Mouse (Mus musculus): ENCODE measurements around the gene Krt7. TPM values are rescaled to one million over a fixed set of nuclear protein-coding genes. Genes with fewer than 3 reads are reported as not detected.

The Krt7 gene
- total RNA-seq (2017): 3.0 to 8.2 TPM (median 4.9 TPM) in 3 replicates

GRCm38 (mm10) chr15:101410775-101411174 is at the start of gene Krt7:
Gene Krt7 (plus strand): TSS chr15:101411043.
- ATAC-seq (replicated peaks; ENCODE audit: insufficient number of reproducible peaks, low FRiP score, low TSS enrichment, poor library complexity, severe bottlenecking): peak; percentile 53; the same call in 1 of the 2 replicates

DNA sequence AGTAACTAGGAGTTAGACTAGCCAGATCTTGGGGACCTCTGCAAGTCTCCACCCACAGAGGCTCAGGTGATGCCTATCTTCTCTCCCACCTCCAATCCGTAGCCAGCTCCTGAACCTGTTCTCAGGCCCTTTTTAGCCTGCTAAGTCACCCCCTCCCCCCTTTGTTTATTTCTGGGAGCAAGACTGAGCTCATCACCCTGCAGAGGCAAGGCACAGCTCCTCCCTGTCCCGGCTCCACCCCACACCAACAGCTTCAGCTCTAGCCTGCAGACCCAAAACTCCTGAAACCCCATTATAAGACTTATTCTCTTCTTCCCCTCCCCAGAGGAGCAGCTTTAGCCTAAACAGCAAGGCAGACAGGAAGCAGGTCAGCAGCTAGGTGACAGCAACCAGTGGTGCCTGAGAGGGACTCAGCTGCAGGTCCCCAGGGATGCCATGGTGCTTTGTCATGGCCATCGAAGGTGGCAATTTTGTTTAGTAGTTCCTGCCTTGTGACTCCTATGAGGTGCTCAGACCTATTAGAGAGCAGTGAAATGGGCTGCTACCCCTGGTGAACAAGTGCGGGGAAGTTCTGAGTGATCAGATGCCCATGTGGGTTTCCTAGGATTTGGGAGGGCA is 48.3 kb upstream of the Krt7 start:
- ATAC-seq (replicated peaks; ENCODE audit: insufficient number of reproducible peaks, low FRiP score, low TSS enrichment, poor library complexity, severe bottlenecking): no peak

GRCm38 (mm10) chr15:101363933-101364332 is 46.9 kb upstream of the Krt7 start:
- ATAC-seq (replicated peaks; ENCODE audit: insufficient number of reproducible peaks, low FRiP score, low TSS enrichment, poor library complexity, severe bottlenecking): no peak

GRCm38 (mm10) chr15:101364425-101364824 is 46.4 kb upstream of the Krt7 start:
- 0 out of 2 replicates have a peak, but pooled peaks have one; percentile 8 for ATAC-seq (replicated peaks; ENCODE audit: insufficient number of reproducible peaks, low FRiP score, low TSS enrichment, poor library complexity, severe bottlenecking)

DNA sequence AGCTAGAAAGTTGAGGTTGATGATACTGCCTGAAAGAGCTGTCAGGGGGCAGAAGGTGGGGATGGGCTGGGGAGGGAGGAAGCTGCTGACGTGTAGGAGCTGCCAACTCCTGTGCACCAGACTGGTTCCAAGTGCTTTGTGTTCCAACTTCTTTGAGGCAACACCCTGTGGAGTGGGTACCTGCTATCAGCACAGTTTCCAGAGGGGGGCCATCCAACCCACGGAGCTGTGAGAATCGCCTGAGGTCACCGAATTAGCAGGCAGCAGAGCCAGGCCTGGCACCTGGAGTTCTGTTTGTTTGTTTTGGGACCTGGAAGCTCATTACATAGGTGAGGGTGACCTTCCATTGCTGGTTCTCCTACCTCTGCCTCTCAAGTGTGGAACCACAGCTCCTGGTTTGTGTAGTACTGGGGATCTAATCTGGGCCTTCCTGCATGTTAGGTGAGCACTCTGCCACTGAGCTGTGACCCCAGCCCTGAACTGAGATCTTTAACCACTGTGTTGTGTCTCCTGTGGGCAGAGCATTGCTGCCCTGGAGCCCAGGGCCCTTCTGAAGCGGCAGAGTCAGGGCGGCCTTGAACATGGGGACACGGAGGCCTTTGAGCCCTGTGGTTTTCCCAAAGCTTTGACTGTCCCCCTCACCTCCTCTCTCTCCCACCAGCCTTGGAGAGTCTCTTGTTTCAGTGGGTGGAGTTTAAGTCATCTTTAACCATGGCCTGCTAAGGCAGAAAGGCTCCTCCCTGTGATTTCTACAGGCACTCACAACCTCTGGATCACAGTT is 45.8 kb upstream of the Krt7 start:
- 0 out of 2 replicates have a peak, but pooled peaks have one; percentile 3 for ATAC-seq (replicated peaks; ENCODE audit: insufficient number of reproducible peaks, low FRiP score, low TSS enrichment, poor library complexity, severe bottlenecking)

DNA sequence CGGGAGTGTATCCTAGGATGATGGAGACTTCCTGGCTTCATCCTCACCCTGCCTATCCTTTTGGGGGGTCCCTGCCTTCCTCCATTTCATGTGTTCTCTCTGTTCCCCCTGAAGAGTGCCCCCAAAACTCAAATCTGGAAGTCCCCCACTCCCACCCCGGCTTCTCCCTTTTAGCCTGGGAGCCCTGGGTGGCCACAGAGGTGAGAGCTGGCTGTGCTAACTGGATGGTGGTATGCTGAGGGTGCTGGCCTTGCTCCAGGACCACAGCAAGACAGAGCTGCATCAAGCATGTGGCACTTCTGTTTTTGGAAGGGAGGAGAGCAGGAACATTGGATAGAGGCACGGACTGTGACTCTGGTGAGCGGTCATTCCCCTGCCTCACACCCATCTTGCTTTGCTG is 45.1 kb upstream of the Krt7 start:
- 0 out of 2 replicates have a peak, but pooled peaks have one; percentile 2 for ATAC-seq (replicated peaks; ENCODE audit: insufficient number of reproducible peaks, low FRiP score, low TSS enrichment, poor library complexity, severe bottlenecking)

DNA sequence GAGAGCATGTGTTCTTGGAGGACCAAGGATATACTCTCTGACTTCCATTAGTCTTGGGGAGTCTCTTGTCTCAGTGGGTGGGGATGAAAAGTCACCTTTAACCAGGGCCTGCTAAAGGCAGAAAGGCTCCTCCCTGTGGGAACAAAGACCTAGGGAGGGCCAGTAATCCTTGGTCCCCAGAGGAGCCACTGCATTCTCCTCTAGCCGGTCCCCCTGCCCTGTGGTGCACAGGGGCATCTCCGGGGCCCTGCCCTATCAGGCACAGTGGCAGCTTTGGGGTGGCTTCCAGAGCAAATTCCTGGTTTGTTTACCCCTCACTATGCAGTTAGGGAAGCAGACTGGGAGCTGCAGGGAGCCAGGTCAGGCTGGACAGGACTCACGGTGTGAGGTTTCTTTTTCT is 44.4 kb upstream of the Krt7 start:
- no peak for ATAC-seq (replicated peaks; ENCODE audit: insufficient number of reproducible peaks, low FRiP score, low TSS enrichment, poor library complexity, severe bottlenecking)

DNA sequence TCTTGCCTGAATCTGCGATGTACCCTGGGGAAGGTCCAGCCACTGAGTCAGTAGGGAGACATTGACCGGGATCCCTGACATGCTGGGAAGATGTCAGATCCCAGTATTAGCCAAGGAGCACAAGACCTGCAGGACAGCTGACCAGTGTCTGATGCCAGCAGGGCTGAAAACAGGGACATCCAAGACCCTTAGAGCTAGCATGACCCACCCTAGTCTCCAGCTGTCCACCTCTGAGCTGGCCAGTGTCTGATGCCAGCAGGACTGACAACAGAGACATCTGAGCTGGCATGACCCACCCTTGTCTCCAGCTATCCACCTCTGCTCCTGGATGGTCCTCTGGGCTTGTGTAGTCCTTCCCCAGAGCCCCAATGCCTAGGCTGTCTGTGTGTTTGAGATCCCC is 43.9 kb upstream of the Krt7 start:
- ATAC-seq (replicated peaks; ENCODE audit: insufficient number of reproducible peaks, low FRiP score, low TSS enrichment, poor library complexity, severe bottlenecking): no peak

DNA sequence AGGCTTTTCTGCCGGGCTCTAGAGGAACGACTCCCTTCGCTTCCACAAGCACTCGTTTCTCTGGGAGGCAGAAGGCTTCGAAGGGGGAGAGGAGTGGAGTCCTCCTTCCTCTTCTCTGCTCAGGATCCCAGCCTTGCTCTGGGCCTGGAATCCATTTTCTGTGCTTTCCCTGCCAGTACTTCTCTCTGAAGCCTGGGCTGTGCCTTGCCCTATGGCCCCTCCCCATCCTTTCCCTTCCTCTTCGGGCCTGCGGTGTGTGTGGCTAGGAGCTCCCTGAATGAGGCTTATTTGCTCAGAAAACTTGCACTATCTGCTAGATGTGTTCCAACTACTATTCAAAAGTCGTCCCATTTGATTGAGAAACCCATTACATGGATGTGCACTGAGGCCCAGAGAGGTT is 43.3 kb upstream of the Krt7 start:
- peak; percentile 24 for ATAC-seq (replicated peaks; ENCODE audit: insufficient number of reproducible peaks, low FRiP score, low TSS enrichment, poor library complexity, severe bottlenecking)

DNA sequence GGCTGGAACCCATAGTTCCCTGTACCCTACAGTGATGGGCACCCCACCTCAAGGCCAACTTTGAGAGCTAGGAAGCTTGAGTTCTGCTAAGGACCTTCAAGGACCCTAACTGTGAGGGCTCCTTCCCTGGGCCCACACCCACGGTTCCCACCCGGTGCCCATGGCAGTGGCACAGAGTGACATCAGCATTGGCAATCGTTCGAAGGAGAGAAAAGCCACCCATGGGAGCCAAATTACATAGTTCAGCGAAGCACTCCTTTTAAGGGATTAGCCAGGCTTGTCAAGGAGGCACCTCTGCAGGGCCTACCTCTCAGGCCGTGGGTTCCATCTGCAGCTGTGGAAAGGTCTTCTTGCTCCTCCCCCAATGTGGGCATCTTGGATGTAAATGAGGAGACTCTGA is 42.8 kb upstream of the Krt7 start:
- ATAC-seq (replicated peaks; ENCODE audit: insufficient number of reproducible peaks, low FRiP score, low TSS enrichment, poor library complexity, severe bottlenecking): no peak; the same call in 1 of the 2 replicates

- ATAC-seq (replicated peaks; ENCODE audit: insufficient number of reproducible peaks, low FRiP score, low TSS enrichment, poor library complexity, severe bottlenecking): no peak
Observed at GRCm38 (mm10) chr15:101368502-101369381, 42.1 kb upstream of the Krt7 start.

DNA sequence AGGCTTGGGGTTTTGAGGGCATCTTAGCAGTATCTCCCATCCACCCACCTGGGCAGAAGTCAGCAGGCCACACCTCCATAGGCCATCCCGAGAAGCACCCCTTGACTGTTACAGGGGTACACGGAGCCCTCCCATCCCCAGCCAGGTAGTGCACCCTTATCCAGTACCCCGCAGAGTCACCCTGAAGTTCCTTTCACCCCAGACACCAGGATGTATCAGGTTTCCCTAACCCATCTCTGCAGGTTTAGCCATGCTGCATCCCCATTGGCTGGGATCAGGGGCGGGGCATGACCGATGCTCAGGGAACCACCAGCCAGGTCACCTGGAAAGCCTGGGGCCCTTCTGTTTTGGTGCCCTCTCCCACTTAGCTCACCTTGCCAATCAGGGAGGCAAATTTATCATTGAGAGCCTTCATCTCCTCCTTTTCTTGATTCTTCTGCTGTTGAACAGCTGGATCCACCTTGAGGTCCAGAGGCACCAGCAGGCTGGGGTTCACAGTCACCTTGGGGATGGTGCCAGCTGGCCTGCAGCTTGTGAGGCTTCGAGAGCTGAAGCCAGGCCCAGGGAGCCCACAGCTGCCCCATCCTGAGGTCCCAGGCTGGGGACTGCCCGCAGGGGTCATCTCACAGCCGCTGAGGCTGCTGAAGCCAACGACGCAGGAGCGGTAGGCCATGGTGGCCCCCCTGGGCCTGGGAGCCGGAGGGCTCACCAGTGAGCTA is 41.3 kb upstream of the Krt7 start:
- no peak for ATAC-seq (replicated peaks; ENCODE audit: insufficient number of reproducible peaks, low FRiP score, low TSS enrichment, poor library complexity, severe bottlenecking)

DNA sequence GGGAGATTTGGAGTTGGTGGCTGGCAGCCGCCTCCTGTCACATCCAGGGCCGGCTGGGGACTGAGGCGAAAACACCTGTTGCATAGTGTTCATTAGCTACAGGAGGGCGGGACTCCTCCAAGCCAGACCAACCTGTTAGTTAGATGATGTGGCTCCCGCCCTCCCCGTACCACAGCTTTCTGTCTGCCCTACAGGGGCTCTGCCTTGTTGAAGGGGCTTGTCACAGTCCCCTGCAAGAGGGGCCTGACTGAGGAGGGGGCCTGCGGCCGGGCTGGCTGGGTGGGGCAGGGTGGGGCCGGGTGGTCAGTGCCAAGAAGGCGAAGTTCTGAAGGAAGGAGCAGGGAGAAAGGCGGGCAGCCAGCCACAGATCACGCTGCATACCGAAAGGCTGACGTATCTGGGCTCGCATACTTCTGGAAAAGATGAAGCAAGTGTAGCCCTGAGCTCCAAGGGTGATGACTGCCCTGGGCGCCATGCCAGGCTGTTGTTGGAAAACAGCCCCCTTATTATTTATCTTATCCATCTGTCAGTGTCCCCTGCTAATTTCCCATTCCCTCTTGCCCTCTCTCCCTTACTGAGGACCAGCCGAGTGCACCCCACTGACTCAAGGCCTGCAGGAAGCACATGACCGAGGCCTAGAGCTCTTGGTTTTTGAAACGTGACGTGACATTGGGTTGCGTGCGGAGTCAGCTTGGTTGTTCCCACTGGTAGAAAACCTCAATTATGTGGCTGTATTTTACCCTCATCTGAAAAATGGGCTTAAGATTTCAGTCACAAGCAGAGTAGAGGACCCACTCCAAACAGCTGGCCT is 40.5 kb upstream of the Krt7 start, which contains the start of gene Krt80:
Gene Krt80 (minus strand): TSS at position 62 of the 811 bp plus-strand sequence.
- no peak for ATAC-seq (replicated peaks; ENCODE audit: insufficient number of reproducible peaks, low FRiP score, low TSS enrichment, poor library complexity, severe bottlenecking)

- ATAC-seq (replicated peaks; ENCODE audit: insufficient number of reproducible peaks, low FRiP score, low TSS enrichment, poor library complexity, severe bottlenecking): peak; percentile 53
Observed at GRCm38 (mm10) chr15:101371141-101371985, 39.5 kb upstream of the Krt7 start.

GRCm38 (mm10) chr15:101372131-101372977 is 38.5 kb upstream of the Krt7 start:
- 0 out of 2 replicates have a peak, but pooled peaks have one; percentile 3 for ATAC-seq (replicated peaks; ENCODE audit: insufficient number of reproducible peaks, low FRiP score, low TSS enrichment, poor library complexity, severe bottlenecking)

DNA sequence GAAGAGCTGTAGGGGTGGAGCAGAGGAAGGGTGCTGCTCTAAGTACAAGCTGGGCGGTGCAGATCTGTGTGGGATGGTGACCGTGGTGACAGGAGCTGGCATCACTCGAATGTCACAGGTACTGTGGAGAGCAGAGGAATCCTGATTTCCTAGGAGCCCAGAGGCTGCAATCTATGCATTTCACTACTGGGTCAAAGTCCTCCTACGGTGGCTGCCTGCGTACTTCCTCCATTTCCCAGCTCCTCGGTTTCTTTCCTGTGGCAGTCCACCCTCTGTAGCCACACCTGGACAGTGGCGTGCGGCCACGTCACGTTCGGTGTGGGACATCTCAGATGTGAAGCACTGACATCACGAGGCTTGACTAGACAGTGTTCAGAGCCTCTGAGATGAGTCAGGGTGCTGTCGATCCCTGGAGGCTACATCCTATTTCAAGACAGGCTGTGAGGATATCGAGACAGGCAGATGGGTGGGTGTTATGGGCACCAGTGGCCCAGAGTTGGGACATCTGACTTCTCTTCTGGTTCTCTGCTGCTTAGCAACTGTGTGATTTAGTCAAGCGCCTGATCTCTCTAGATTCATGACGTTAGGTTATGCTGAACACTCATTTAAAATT is 37.5 kb upstream of the Krt7 start:
- ATAC-seq (replicated peaks; ENCODE audit: insufficient number of reproducible peaks, low FRiP score, low TSS enrichment, poor library complexity, severe bottlenecking): peak; percentile 44
